Mouse (Mus musculus): ENCODE data around the gene Gm10842.

- no peak for TF ChIP-seq CTCF (IDR thresholded peaks at IDR 0.05; ENCODE audit: extremely low read depth, insufficient read depth, insufficient read length, insufficient replicate concordance)
- no peak for TF ChIP-seq POLR2A (IDR thresholded peaks at IDR 0.05; ENCODE audit: low read depth, low read length)
These were observed 1.5 kb upstream of the Gm10842 start for GRCm38 (mm10) chr11:105145211-105145610.
